Mouse (Mus musculus) intestine, postnatal 0 days (tissue): ENCODE data around the gene Aspscr1. TPM values are rescaled to one million over a fixed set of nuclear protein-coding genes. Genes with fewer than 3 reads are reported as not detected.

Source experiments
- ATAC-seq: fragments of 200-750 bp; cut with Nextera tagmentation; 2 replicates; pipeline ENCODE4 v1.8.0; 2017; ENCODE audit warnings: mild to moderate bottlenecking, moderate TSS enrichment, moderate library complexity
- H3K27ac ChIP-seq: fragments of 300-500 bp; sonication (generic); 2 replicates; pipeline ENCODE4 v1.5.1; 2014; ENCODE audit warnings: mild to moderate bottlenecking, low read depth, low read length, moderate library complexity
- H3K27me3 ChIP-seq: fragments of 300-500 bp; sonication (generic); replicated peaks from 2 replicates; pipeline ENCODE4 v1.6.1; 2014; ENCODE audit warnings: low read length, mixed read lengths; ENCODE audit not compliant: control insufficient read depth, insufficient read depth
- H3K36me3 ChIP-seq: fragments of 300-500 bp; sonication (generic); 2 replicates; pipeline ENCODE4 v1.6.1; 2014; ENCODE audit warnings: mild to moderate bottlenecking, moderate library complexity; ENCODE audit not compliant: control insufficient read depth, insufficient read depth
- H3K4me1 ChIP-seq: fragments of 300-500 bp; sonication (generic); replicated peaks from 2 replicates; pipeline ENCODE4 v1.6.1; 2014; ENCODE audit warnings: antibody characterized with exemption, low read length, mixed read lengths; ENCODE audit not compliant: control insufficient read depth, insufficient read depth
- H3K4me2 ChIP-seq: fragments of 300-500 bp; sonication (generic); replicated peaks from 2 replicates; pipeline ENCODE4 v1.6.1; 2014; ENCODE audit warnings: low read depth, mild to moderate bottlenecking, moderate library complexity
- H3K4me3 ChIP-seq: fragments of 300-500 bp; sonication (generic); 2 replicates; pipeline ENCODE4 v1.5.1; 2014; ENCODE audit warnings: low read depth, low read length
- H3K9ac ChIP-seq: fragments of 300-500 bp; sonication (generic); 2 replicates; pipeline ENCODE4 v1.6.1; 2014; ENCODE audit warnings: mild to moderate bottlenecking, low read depth, low read length
- H3K9me3 ChIP-seq: fragments of 300-500 bp; sonication (generic); 2 replicates; pipeline ENCODE4 v1.6.1; 2016; ENCODE audit warnings: mixed run types; ENCODE audit not compliant: control insufficient read depth
- CTCF ChIP-seq: sonication (generic); IDR thresholded peaks from 2 replicates; pipeline ENCODE4 v1.5.1; 2016; ENCODE audit warnings: low read depth, mild to moderate bottlenecking, control low read depth, antibody characterized with exemption, moderate library complexity
- whole genome bisulfite sequencing: fragments of 180-500 bp; shearing (Covaris S2); extraction: QIAGEN DNeasy Blood & Tissue Kit; methylation state at CpG from one replicate; pipeline ENCODE4 v1.1.7; 2014; 5-methylcytosine and 5-hydroxymethylcytosine counted together
- polyA plus RNA-seq: library from polyadenylated mRNA; unstranded; fragments of >200 nt; fragmentation: Nextera tagmentation; extraction: Ambion mirVana; gene quantifications from 2 replicates; pipeline ENCODE4 v1.2.1, GENCODE M21; 2015

Gene Aspscr1
- polyA plus RNA-seq, 1 experiment from 2014 or later = 105 TPM

DNA sequence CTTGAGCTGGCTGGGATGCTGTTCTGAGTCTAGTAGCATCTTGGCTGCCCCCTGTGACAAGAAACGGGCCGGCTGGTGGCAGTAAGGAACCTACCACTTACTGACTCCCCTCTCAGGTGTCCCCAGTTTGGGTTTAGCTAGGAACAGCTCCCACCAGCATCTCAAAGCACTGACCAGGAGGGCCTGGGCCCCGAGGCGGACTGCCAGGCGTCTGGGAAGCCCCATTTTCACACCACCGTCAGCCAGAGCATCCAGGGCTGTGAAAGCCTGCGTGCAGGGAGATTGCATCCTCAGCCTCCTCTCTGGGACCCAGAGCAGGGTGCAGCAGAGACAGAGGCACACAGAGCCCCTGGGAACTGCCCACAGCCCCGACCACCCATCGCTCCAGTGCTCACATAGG is 31.5 kb upstream of the Aspscr1 start:
- Histone ChIP-seq H3K9me3 (no peaks in the 10 kb centered on the region), H3K36me3 (no peaks in the 10 kb centered on the region; the same call in 1 of the 2 replicates), H3K4me2 (no peak overlapping the region), H3K27ac (no peak overlapping the region), H3K27me3 (no peaks in the 10 kb centered on the region), H3K9ac (no peak overlapping the region), H3K4me3 (no peak overlapping the region), H3K4me1 (peaks cover 6% of the 10 kb centered on the region)
- TF ChIP-seq CTCF = no peak
- 72% methylated on average over 9 of the region's 9 CpGs for WGBS
- no peak for ATAC-seq

DNA sequence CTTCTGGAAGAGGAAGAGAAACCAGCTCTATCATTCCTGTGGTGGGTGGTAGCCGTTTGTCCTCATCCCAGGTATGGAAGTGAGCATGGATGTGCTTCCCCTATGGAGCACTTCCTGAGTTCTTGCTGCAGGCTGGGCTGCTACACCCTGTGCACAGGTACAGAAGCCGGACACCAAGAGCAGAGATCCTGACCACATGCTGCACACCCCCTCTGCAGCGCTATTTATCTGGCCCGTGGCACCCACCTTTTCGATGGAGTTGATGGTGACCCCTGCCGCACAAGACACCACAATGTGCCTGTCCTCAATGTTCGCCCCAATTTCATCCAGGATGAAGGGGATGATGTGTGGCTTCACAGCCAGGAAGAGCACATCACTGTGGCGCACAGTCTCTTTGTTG is 30.9 kb upstream of the Aspscr1 start:
- no peak for ATAC-seq
- H3K4me3 ChIP-seq = no peak overlapping the region
- no peaks in the 10 kb centered on the region; the same call in 1 of the 2 replicates for H3K36me3 ChIP-seq
- no peaks in the 10 kb centered on the region for H3K27me3 ChIP-seq
- no peak overlapping the region for H3K9ac ChIP-seq
- TF ChIP-seq CTCF = no peak
- peaks cover 6% of the 10 kb centered on the region for H3K4me1 ChIP-seq
- WGBS = 87% methylated on average over 8 of the region's 8 CpGs
- no peaks in the 10 kb centered on the region for H3K9me3 ChIP-seq
- no peak overlapping the region for H3K4me2 ChIP-seq
- no peak overlapping the region for H3K27ac ChIP-seq

DNA sequence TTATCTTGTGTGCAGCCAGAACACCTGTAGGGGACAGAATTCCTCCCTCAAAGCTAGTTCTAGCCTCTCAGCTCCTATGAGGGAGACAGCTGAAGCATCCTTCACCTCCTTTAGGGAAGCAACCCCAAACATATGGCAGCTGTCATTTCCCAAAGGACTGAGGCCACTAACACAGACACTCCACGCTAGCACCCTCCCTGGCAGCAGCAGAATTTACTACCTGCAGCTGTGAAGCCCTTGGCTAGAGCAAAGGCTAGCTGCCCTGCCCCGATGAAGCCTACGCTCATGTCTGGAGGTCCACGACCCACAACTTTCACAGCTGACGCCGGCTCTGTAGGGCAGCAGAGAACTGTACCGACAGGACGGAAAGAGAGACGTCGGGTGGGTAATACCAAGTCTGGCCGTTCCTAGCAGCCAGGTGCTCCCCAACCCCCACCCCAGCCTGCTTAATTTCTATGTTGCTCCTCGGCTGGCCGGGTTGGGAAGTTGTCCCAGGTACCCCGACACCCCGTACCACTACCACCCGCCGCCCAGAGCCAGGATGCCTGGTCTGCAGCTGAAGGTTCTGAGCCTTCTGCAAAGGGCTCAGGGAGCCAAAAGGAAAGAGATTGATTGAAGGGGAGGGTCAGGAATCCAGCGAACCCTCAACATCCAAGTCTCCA is 29.7 kb upstream of the Aspscr1 start:
- peak overlapping the region; percentile 32; the same call in 1 of the 2 replicates for H3K9ac ChIP-seq
- H3K4me1 ChIP-seq = peaks cover 10% of the 10 kb centered on the region
- H3K9me3 ChIP-seq = no peaks in the 10 kb centered on the region
- 0 out of 2 replicates have a peak, but pooled peaks cover under 1% of the 10 kb centered on the region for H3K27me3 ChIP-seq
- ATAC-seq = peak; percentile 32; the same call in 1 of the 2 replicates
- no peaks in the 10 kb centered on the region; the same call in 1 of the 2 replicates for H3K36me3 ChIP-seq
- under 1% methylated on average over 18 of the region's 18 CpGs for WGBS
- no peak overlapping the region for H3K27ac ChIP-seq
- H3K4me3 ChIP-seq = peak overlapping the region; percentile 48
- H3K4me2 ChIP-seq = peak overlapping the region; percentile 92
- 0 out of 2 replicates have a peak, but pooled peaks have one; percentile 12 for TF ChIP-seq CTCF

DNA sequence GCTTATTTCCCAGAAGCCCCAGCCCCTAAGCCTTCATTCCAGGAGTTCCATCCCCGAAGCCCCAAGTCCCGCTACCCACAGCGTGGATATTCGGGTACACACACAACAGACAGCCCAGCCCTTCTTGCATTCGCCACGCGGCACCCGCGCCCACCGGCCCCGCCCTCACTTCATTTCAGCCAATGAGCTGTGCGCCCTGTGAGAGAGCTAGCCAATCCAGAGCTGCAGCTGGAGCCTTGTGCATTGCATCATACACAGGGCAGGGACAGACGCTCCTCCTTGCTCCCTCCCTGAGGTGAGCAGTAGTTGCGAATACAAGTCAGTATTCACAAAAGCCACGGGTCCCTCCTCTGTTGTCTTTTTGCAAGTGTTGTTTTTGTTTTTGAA is 29.2 kb upstream of the Aspscr1 start, which contains the start of gene Pycr1:
Gene Pycr1, minus strand, starts transcription at position 169 of the 387 bp plus-strand sequence.
- TF ChIP-seq CTCF = no peak
- peak within 1 kb of the TSS; percentile 48 for H3K4me3 ChIP-seq
- WGBS = under 1% methylated on average over 15 of the region's 15 CpGs
- H3K27me3 ChIP-seq = 0 out of 2 replicates have a peak, but pooled peaks cover 2% of the 10 kb centered on the region
- peak within 1 kb of the TSS; percentile 32; the same call in 1 of the 2 replicates for H3K9ac ChIP-seq
- peak; percentile 97 for ATAC-seq
- peak within 1 kb of the TSS; percentile 92 for H3K4me2 ChIP-seq
- H3K27ac ChIP-seq = no peak within 1 kb of the TSS
- H3K4me1 ChIP-seq = peaks cover 11% of the 10 kb centered on the region
- no peaks in the 10 kb centered on the region for H3K9me3 ChIP-seq
- no peaks in the 10 kb centered on the region; the same call in 1 of the 2 replicates for H3K36me3 ChIP-seq

DNA sequence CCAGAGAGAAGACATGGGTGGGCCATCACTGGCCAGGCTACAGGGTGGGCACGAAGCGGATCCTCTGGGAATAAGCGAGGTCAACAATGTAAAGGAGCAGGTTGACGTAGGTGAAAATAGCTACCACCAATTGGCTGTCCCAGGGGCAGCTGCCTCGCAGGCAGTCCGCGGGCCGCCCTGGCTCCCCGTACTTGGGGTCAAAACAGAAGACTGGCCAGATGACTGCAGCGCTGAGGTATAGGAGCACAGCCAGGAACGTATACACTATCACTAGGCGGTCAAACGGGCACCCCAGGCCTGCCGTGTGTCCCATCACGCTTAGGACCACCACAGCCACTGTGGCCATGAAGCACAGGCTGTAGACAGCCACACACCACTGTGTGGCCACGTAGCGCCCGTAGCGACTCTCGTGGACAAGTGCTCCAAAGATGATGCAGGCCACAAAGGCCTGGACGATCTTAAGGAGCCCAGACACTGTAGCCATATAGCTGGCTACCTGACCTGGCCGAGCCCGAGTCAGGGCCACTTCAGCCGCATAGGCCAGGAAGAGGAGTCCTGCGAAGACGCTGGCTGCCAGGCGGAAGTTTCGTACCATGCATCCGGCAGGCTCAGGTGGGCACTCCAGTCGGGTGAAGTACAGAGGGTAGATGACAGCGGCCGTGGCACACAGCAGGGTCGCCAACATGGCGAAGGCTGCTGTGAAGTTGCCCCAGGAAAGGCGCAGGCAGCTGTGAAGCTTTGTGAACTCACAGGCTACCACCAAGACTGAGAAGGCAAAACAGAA is 25.5 kb upstream of the Aspscr1 start:
- no peak for TF ChIP-seq CTCF
- no peak overlapping the region for H3K4me3 ChIP-seq
- H3K9me3 ChIP-seq = no peaks in the 10 kb centered on the region
- no peak overlapping the region for H3K27ac ChIP-seq
- ATAC-seq = no peak
- H3K27me3 ChIP-seq = 0 out of 2 replicates have a peak, but pooled peaks cover 2% of the 10 kb centered on the region
- 81% methylated on average over 35 of the region's 35 CpGs for WGBS
- no peaks in the 10 kb centered on the region for H3K36me3 ChIP-seq
- H3K9ac ChIP-seq = no peak overlapping the region
- H3K4me2 ChIP-seq = no peak overlapping the region
- peaks cover 11% of the 10 kb centered on the region for H3K4me1 ChIP-seq

DNA sequence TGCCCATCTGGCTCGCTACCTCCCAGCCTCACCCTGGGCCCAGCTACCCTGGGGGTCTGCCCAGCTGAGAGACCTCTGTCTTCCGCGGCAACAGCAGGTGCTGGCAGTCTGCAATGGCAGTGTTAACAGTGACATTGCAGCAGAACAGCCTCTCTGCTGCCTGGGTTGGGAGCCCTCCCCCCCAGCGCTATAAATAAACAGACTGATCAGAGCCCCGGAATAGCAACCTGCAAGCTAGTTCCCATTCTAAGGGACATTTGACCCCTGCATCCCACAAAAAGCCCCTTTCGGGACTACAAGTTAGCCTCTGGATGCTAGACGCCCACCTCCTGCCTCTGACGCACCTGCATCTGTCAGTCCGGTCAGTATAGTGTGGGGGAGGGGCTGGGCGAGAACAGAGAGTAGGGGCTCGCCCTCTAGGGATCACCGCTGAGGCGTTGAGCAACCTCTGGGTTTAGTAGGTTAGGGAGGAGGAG is 24.7 kb upstream of the Aspscr1 start, which contains the start of gene Myadml2:
Gene Myadml2, minus strand, starts transcription at position 158 of the 476 bp plus-strand sequence.
- Histone ChIP-seq H3K27me3 (0 out of 2 replicates have a peak, but pooled peaks cover 2% of the 10 kb centered on the region), H3K4me2 (peak within 1 kb of the TSS; percentile 54), H3K4me3 (peak within 1 kb of the TSS; percentile 14; the same call in 1 of the 2 replicates), H3K4me1 (peaks cover 8% of the 10 kb centered on the region), H3K36me3 (no peaks in the 10 kb centered on the region), H3K9ac (no peak within 1 kb of the TSS), H3K9me3 (no peaks in the 10 kb centered on the region), H3K27ac (no peak within 1 kb of the TSS)
- 7% methylated on average over 13 of the region's 13 CpGs for WGBS
- no peak for ATAC-seq
- no peak for TF ChIP-seq CTCF
